Mouse (Mus musculus) heart, postnatal 0 days (tissue): ENCODE measurements around the gene Gm3099. TPM values are rescaled to one million over a fixed set of nuclear protein-coding genes. Genes with fewer than 3 reads are reported as not detected.
"Not testable (repeated sequence)": the region's sequence is repeated elsewhere in the genome, so short reads cannot be mapped to it uniquely, and the experiment has no call there.

Source experiments
- ATAC-seq: fragments of 200-750 bp; cut with Nextera tagmentation; 2 replicates; pipeline ENCODE4 v1.8.0; 2017; ENCODE audit warnings: low read depth, moderate number of reproducible peaks, moderate library complexity; ENCODE audit not compliant: insufficient read depth
- DNase-seq: peaks from one replicate; pipeline ENCODE4 v3.0.0-alpha.2; 2016; ENCODE audit warnings: low spot score
- H3K27ac ChIP-seq: fragments of 300-500 bp; sonication (generic); 2 replicates; pipeline ENCODE4 v1.5.1; 2014; ENCODE audit warnings: low read depth, mild to moderate bottlenecking
- H3K27me3 ChIP-seq: fragments of 300-500 bp; sonication (generic); 2 replicates; pipeline ENCODE4 v1.6.1; 2014; ENCODE audit warnings: low read length, mixed read lengths; ENCODE audit not compliant: control insufficient read depth, insufficient read depth
- H3K36me3 ChIP-seq: fragments of 300-500 bp; sonication (generic); replicated peaks from 2 replicates; pipeline ENCODE4 v1.6.1; 2014; ENCODE audit warnings: low read length, mixed read lengths; ENCODE audit not compliant: control insufficient read depth, insufficient read depth
- H3K4me1 ChIP-seq: fragments of 300-500 bp; sonication (generic); 2 replicates; pipeline ENCODE4 v1.6.1; 2014; ENCODE audit warnings: antibody characterized with exemption; ENCODE audit not compliant: control insufficient read depth, insufficient read depth
- H3K4me2 ChIP-seq: fragments of 300-500 bp; sonication (generic); 2 replicates; pipeline ENCODE4 v1.6.1; 2014; ENCODE audit warnings: low read depth, mild to moderate bottlenecking, low read length, moderate library complexity
- H3K4me3 ChIP-seq: fragments of 300-500 bp; sonication (generic); 2 replicates; pipeline ENCODE4 v1.5.1; 2014; ENCODE audit warnings: low read depth, low read length
- H3K9ac ChIP-seq: fragments of 300-500 bp; sonication (generic); replicated peaks from 2 replicates; pipeline ENCODE4 v1.6.1; 2014; ENCODE audit warnings: low read depth, low read length, mixed read lengths
- H3K9me3 ChIP-seq: fragments of 300-500 bp; sonication (generic); replicated peaks from 2 replicates; pipeline ENCODE4 v1.6.1; 2016; ENCODE audit warnings: low read length; ENCODE audit not compliant: control insufficient read depth
- WGBS: fragments of 180-500 bp; shearing (Covaris S2); extraction: QIAGEN DNeasy Blood & Tissue Kit; methylation state at CpG from one replicate; pipeline ENCODE4 v1.1.7; 2014; 5-methylcytosine and 5-hydroxymethylcytosine counted together
- polyA plus RNA-seq: library from polyadenylated mRNA; unstranded; fragments of >200 nt; fragmentation: Nextera tagmentation; extraction: Ambion mirVana; gene quantifications from 2 replicates; pipeline ENCODE4 v1.2.1, GENCODE M21; 2015
- total RNA-seq: library from RNA; depleted of rRNA; stranded (reverse); fragments of >200 nt; gene quantifications from 2 replicates; pipeline ENCODE4 v1.2.3, GENCODE M21; 2014; ENCODE audit warnings: low replicate concordance; rRNA removed

Gm3099 gene
- total RNA-seq (not detected in 2 replicates), polyA plus RNA-seq (not detected in 2 replicates)

DNA sequence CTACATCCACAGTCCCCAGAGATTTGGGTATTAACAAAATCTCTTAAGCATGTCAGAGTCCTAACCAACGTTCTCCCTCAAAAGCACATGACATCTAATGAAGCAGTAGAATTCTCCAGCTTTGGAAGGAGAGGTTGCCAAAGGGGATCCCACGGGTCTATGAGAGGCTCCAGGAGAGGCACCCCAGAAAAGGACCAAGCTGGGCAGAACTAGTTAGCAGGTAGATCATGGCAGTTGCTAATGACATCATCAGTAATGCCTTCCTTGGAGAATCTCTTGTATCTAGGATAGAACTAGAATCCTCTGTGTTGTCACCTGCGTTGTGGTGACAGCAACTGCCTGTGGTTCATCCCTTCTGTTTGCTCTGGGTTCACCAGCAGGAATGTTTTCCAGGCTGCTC lies at the start of gene Gm3099:
Gene Gm3099, plus strand, starts transcription at position 301 of the 400 bp plus-strand sequence.
- H3K27ac ChIP-seq, H3K4me2 ChIP-seq, H3K27me3 ChIP-seq, ATAC-seq, H3K4me3 ChIP-seq, H3K9me3 ChIP-seq, DNase-seq, H3K9ac ChIP-seq, H3K36me3 ChIP-seq, H3K4me1 ChIP-seq: not testable (repeated sequence)
- WGBS = 67% methylated on average over 1 of the region's 3 CpGs

GRCm38 (mm10) chr14:3963247-3963646 lies 34.9 kb upstream of the Gm3099 start, which contains the start of gene Gm3095:
Gene Gm3095, plus strand, starts transcription at chr14:3963547.
- H3K4me1 ChIP-seq, H3K4me3 ChIP-seq, H3K36me3 ChIP-seq, H3K9ac ChIP-seq, DNase-seq, H3K27ac ChIP-seq, H3K4me2 ChIP-seq, H3K9me3 ChIP-seq, H3K27me3 ChIP-seq, ATAC-seq: not testable (repeated sequence)
- WGBS = no CpG with 5 or more reads among the region's 2 CpGs

DNA sequence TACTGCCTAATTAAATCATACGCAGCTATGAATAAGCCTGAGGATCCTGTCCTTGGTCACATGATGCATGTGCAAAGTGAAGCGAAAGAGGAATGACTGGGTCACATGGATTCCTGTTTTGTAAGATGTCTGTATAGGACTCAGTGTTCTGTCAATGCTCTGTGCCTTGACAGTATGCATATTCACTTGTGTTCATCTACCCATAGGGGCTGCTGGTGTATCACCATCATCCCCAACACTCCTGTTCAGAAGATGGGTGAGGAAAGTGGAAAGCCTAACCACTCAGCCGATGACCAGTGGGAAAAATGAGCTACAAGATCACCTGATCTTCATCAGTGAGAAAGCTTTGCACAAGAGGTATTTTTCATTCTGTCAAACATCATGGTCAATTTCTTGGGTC lies 25.4 kb downstream of the Gm3099 start, which contains the start of gene Gm5796:
Gene Gm5796, plus strand, starts transcription at position 301 of the 400 bp plus-strand sequence.
- not testable (repeated sequence) for H3K9me3 ChIP-seq, H3K9ac ChIP-seq, H3K27me3 ChIP-seq, ATAC-seq, H3K4me1 ChIP-seq, H3K4me2 ChIP-seq, H3K27ac ChIP-seq, DNase-seq, H3K4me3 ChIP-seq, H3K36me3 ChIP-seq
- WGBS = 60% methylated on average over 1 of the region's 3 CpGs

Other genes starting within 250 kb of the Gm3099 start
- gene Gm3002, start 188.3 kb upstream of the Gm3099 start, total RNA-seq = 0.66 TPM in 1 of 2 replicates, not detected in the other
- gene Gm3002, start 188.3 kb upstream of the Gm3099 start, polyA plus RNA-seq = 0.41 and 0.77 TPM in 2 replicates
- gene Gm3033, start 152.1 kb upstream of the Gm3099 start, total RNA-seq = not detected in 2 replicates
- not detected in 2 replicates for gene Gm3033, start 152.1 kb upstream of the Gm3099 start, polyA plus RNA-seq
- gene Gm2916, start 114.2 kb upstream of the Gm3099 start, total RNA-seq = not detected in 2 replicates
- 0.07 and 0.11 TPM in 2 replicates for gene Gm2916, start 114.2 kb upstream of the Gm3099 start, polyA plus RNA-seq
- not detected in 2 replicates for gene Gm3029, start 66.6 kb upstream of the Gm3099 start, total RNA-seq
- not detected in 2 replicates for gene Gm3029, start 66.6 kb upstream of the Gm3099 start, polyA plus RNA-seq
- 0.08 and 2.3 TPM in 2 replicates for gene Gm3095, start 34.8 kb upstream of the Gm3099 start, total RNA-seq
- gene Gm3095, start 34.8 kb upstream of the Gm3099 start, polyA plus RNA-seq = not detected in 2 replicates
- 0.23 TPM in 1 of 2 replicates, not detected in the other for gene Gm5796, start 25.5 kb downstream of the Gm3099 start, total RNA-seq
- 0.14 and 0.22 TPM in 2 replicates for gene Gm5796, start 25.5 kb downstream of the Gm3099 start, polyA plus RNA-seq
- not detected in 2 replicates for gene Gm3115, start 85.7 kb downstream of the Gm3099 start, total RNA-seq
- gene Gm3115, start 85.7 kb downstream of the Gm3099 start, polyA plus RNA-seq = not detected in 2 replicates
- gene Gm8108, start 112.1 kb downstream of the Gm3099 start, total RNA-seq = 0.12 TPM in 1 of 2 replicates, not detected in the other
- gene Gm8108, start 112.1 kb downstream of the Gm3099 start, polyA plus RNA-seq = 0.14 and 0.21 TPM in 2 replicates
- not detected in 2 replicates for gene Gm3127, start 166.6 kb downstream of the Gm3099 start, total RNA-seq
- gene Gm3127, start 166.6 kb downstream of the Gm3099 start, polyA plus RNA-seq = not detected in 2 replicates
- gene Gm2974, start 184.2 kb downstream of the Gm3099 start, total RNA-seq = not detected in 2 replicates
- not detected in 2 replicates for gene Gm2974, start 184.2 kb downstream of the Gm3099 start, polyA plus RNA-seq